Mouse (Mus musculus) liver, embryonic 14.5 days (tissue): Measurements from ENCODE around the gene Auts2.

ENCODE experiments used
- CTCF ChIP-seq: IDR thresholded peaks from 2 replicates; pipeline ENCODE4 v1.5.1; 2016; ENCODE audit warnings: antibody characterized with exemption, low read depth, control low read depth
- EP300 ChIP-seq: IDR thresholded peaks from 2 replicates; pipeline ENCODE4 v1.6.1; 2016; ENCODE audit warnings: antibody characterized with exemption, low read depth

GRCm38 (mm10) chr5:131526666-131527065 lies 1016.5 kb downstream of the Auts2 start:
- TF ChIP-seq CTCF (no peak), EP300 (no peak)
